Mouse (Mus musculus) MEL (cell line): ENCODE results near the gene Gm3839.

Experiments used
- CHD2 ChIP-seq: IDR thresholded peaks from 2 replicates; pipeline ENCODE4 v1.6.1; 2011; ENCODE audit warnings: low read length, improper control_type of control experiment
- CTCF ChIP-seq, 3 experiments: IDR thresholded peaks in 2 of 3; conservative IDR thresholded peaks in 1 of 3; 2 replicates each; pipeline ENCODE4 v1.5.1; 2011 to 2012; ENCODE audit warnings: low read length in 3 of 3, low read depth in 2 of 3, mild to moderate bottlenecking in 2 of 3, improper control_type of control experiment in 1 of 3, inconsistent platforms in 1 of 3, mixed read lengths in 1 of 3, moderate library complexity in 1 of 3; ENCODE audit not compliant: control insufficient read depth in 1 of 3, insufficient read depth in 1 of 3, poor library complexity in 1 of 3, severe bottlenecking in 1 of 3
- GATA1 ChIP-seq: IDR thresholded peaks from 2 replicates; pipeline ENCODE4 v1.6.1; 2011; ENCODE audit warnings: low read depth, low read length, improper control_type of control experiment
- MAFK ChIP-seq: IDR thresholded peaks from 2 replicates; pipeline ENCODE4 v1.6.1; 2011; ENCODE audit warnings: low read depth, mild to moderate bottlenecking, low read length, improper control_type of control experiment, borderline replicate concordance
- MAX ChIP-seq: IDR thresholded peaks from 2 replicates; pipeline ENCODE4 v1.6.1; 2011; ENCODE audit warnings: low read length, improper control_type of control experiment
- MYC ChIP-seq: IDR thresholded peaks from 2 replicates; pipeline ENCODE4 v1.6.1; 2011; ENCODE audit warnings: low read depth, mild to moderate bottlenecking, low read length, improper control_type of control experiment, moderate library complexity
- NRF1 ChIP-seq: IDR thresholded peaks from 2 replicates; pipeline ENCODE4 v1.6.1; 2014; ENCODE audit warnings: low read depth, mild to moderate bottlenecking, inconsistent platforms, low read length, improper control_type of control experiment, moderate library complexity; ENCODE audit not compliant: poor library complexity, insufficient read depth, severe bottlenecking
- POLR2A ChIP-seq, 2 experiments: IDR thresholded peaks; 2 replicates each; pipeline ENCODE4 v1.6.1; 2011 to 2012; ENCODE audit warnings: low read length in 2 of 2, mild to moderate bottlenecking in 2 of 2, control low read depth in 1 of 2, improper control_type of control experiment in 1 of 2, low read depth in 1 of 2, moderate library complexity in 1 of 2; ENCODE audit not compliant: control insufficient read depth in 1 of 2, insufficient read depth in 1 of 2, poor library complexity in 1 of 2
- RAD21 ChIP-seq: IDR thresholded peaks from 2 replicates; pipeline ENCODE4 v1.6.1; 2011; ENCODE audit warnings: mild to moderate bottlenecking, low read depth, low read length, improper control_type of control experiment
- TCF12 ChIP-seq: IDR thresholded peaks from 2 replicates; pipeline ENCODE4 v1.6.1; 2014; ENCODE audit warnings: low read depth, mild to moderate bottlenecking, inconsistent platforms, low read length, improper control_type of control experiment, moderate library complexity
- USF2 ChIP-seq, 2 experiments: IDR thresholded peaks; 2 replicates each; pipeline ENCODE4 v1.6.1; 2011 to 2012; ENCODE audit warnings: improper control_type of control experiment in 2 of 2, low read length in 2 of 2, borderline replicate concordance in 1 of 2, inconsistent platforms in 1 of 2, low read depth in 1 of 2, mild to moderate bottlenecking in 1 of 2; ENCODE audit not compliant: insufficient read depth in 1 of 2
- ZKSCAN1 ChIP-seq: IDR thresholded peaks from 2 replicates; pipeline ENCODE4 v1.6.1; 2012; ENCODE audit warnings: low read depth, mild to moderate bottlenecking, inconsistent platforms, low read length, improper control_type of control experiment, moderate library complexity
- ZNF384 ChIP-seq: IDR thresholded peaks from 2 replicates; pipeline ENCODE4 v1.6.1; 2012; ENCODE audit warnings: low read depth, mild to moderate bottlenecking, inconsistent platforms, low read length, improper control_type of control experiment

GRCm38 (mm10) chr14:11257161-11257705, 99.3 kb downstream of the Gm3839 start:
- TF ChIP-seq MAFK (no peak), TCF12 (no peak), MAX (no peak), ZKSCAN1 (no peak), ZNF384 (no peak), RAD21 (no peak), USF2 (IDR thresholded peaks at IDR 0.05; ENCODE audit: borderline replicate concordance in 1 of 2, insufficient read depth in 1 of 2, low read depth in 1 of 2, low read length in 2 of 2) (no peak), GATA1 (no peak), CTCF (IDR thresholded peaks at IDR 0.05 in 2 of 3, conservative IDR thresholded peaks at IDR 0.05 in 1 of 3; ENCODE audit: control insufficient read depth in 1 of 3, insufficient read depth in 1 of 3, low read depth in 2 of 3, low read length in 3 of 3, poor library complexity in 1 of 3, severe bottlenecking in 1 of 3) (no peak), POLR2A (IDR thresholded peaks at IDR 0.05; ENCODE audit: control insufficient read depth in 1 of 2, insufficient read depth in 1 of 2, low read depth in 1 of 2, low read length in 2 of 2, poor library complexity in 1 of 2) (no peak), MYC (no peak), NRF1 (no peak), CHD2 (no peak)
